Mouse (Mus musculus): ENCODE measurements around the gene Cdc20b.

Cdc20b gene

DNA sequence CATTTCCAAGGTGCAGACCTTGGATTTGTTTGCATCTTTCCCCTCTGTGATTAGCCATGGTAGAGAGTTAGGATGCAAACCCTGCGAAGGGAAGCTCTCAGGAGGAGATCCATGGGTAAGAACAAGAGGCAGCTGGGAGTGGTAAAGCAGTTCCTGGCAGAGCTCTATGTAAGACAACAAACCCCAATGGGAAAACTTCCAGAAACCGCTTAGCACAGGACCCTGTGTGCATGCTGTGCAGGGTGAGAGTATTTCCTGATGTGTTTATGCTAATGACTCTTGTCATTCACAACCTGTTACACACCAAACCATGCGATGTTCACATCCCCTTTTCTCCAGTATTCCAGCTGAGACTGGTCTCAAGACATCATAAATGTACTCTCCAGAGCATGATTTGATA lies 62.1 kb downstream of the Cdc20b start:
- DNase-seq (ENCODE audit: low spot score): no peak

DNA sequence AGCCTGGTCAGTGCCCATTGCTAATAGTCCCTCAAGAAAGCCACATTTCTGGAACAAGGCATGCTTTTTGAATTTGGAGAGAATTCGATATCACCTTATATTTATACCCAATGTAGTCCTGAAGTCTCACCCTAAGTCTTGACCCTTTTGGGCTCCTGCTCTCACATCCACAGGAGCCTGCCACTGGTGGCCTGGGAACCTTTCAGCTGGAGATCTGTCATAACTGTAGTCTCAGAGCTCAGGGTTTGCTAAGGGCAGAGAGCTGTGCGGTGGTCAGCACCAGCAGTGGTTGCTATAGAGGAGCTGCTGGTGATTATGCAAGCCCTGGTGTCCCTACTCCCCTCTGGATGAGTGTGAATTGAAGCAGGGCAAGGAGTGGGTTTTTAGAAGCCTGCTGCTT lies 63.5 kb downstream of the Cdc20b start:
- DNase-seq (ENCODE audit: low spot score): no peak

DNA sequence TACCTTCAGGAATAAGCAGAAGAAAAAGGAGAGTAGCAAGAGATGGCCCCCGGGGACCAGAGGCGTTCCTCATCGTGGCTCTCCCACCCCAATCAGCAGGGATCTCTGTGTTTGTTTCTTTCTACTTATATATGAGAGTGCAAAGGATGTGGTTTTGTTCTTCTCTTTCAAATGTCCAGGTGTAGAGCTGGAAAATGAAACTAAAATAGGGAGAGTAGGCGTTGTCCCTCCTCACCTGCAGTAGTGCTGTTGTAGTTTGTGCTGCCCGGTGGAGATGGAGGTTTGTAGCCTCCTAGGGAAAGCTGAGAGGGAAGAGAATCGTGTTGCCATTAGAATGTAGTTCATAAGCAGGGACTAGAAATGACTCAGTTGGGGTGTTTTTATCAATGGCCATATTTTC lies 66.0 kb downstream of the Cdc20b start, which contains the start of gene Gzma:
Gzma (minus strand) TSS at position 103 of the 400 bp plus-strand sequence.
- DNase-seq (ENCODE audit: low spot score): no peak

- no peak for DNase-seq (ENCODE audit: low spot score)
Measured at GRCm38 (mm10) chr13:113101804-113102203, 66.9 kb downstream of the Cdc20b start.

DNA sequence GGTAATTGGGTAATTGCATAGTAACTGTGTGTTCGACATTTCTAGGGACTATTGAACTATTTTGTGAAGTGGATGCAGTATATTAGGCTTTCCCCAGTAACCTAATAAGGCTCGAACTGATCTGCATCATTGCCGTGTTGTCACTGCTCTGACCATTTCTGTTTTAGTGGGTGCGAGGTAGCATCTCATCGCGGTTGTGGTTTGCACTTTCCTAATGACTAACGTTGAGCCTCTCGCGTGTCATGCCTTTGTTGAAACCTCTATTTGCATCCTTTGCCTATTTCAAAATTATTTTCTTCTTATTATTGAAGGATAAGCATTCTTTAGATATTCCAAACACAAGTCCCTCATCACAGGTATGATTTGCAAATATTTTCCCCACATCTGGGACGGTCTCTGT lies 69.8 kb downstream of the Cdc20b start:
- no peak for DNase-seq (ENCODE audit: low spot score)

DNA sequence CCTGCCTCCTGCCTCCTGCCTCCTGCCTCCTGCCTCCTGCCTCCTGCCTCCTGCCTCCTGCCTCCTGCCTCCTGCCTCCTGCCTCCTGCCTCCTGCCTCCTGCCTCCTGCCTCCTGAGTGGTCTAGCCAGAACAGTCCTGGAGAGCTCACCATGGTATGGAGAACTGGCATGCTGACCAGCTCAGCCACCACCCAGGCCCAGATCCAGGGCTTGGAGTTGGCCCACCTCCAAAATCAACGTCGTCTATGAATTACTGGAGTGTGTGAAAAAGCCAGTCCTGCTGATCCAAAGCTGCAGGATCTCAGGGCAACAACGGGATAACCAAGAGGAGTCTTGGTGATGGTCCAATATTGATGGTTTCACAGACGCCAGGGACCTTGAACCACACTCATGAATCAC lies 84.1 kb downstream of the Cdc20b start:
- DNase-seq (ENCODE audit: low spot score): no peak

- DNase-seq (ENCODE audit: low spot score): no peak
Measured at GRCm38 (mm10) chr13:113120324-113121237, 85.7 kb downstream of the Cdc20b start.

DNA sequence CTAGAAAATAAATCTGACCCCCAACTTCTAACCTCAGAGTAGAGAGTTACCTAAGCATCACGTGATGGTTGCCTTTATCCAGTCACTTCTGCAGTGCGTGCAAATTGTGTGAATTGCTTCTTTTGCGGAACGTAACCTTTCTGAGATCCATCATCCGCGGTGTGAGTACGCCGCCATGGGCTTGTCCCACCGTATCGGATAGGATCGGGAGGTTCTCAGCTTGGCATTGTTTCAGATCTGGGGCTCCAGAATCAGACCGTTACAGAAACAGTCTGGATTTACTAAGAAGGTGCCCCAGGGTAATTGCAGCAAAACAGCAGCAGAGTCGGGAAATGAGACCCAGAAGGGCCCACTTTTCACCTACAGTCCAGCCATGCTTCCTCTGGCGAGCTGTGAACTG lies 86.4 kb downstream of the Cdc20b start:
- DNase-seq (ENCODE audit: low spot score): no peak

DNA sequence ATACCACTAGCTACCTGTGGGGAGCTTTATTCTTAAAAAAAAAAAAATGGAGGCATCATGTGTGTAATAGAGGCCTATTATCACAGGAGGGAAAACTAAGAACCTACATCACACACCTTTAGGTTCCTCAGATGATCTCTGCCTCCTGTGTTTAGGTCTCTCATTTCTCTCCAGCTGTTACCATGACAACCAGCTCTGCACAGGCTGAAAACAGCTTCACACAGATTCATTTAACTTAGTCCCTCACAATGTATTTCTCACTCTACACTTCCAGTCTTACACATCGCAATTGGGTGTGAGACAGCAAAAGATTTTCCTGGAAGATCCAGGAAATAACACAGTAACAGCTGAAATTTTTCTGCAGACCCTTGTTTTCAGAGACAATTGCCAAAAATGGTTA lies 95.1 kb downstream of the Cdc20b start:
- no peak for DNase-seq (ENCODE audit: low spot score)

GRCm38 (mm10) chr13:113139597-113139996 lies 104.7 kb downstream of the Cdc20b start:
- DNase-seq (ENCODE audit: low spot score): no peak

Measured in testis, postnatal 10 days (tissue).